ENCODE assay signal across 8 mouse cellular contexts in genomic region chr6:120835474-120836374, GRCm38 (mm10). TPM values are rescaled to one million over a fixed set of nuclear protein-coding genes. Genes with fewer than 3 reads are reported as not detected.
A peak's percentile ranks its signal among the peaks of the same experiment; 100 is the strongest.
DNase-seq lines count a peak whose midpoint lies in the region; ATAC-seq and TF ChIP-seq lines count a peak whose summit lies in the region.

TSS of gene Bcl2l13 (plus strand) at chr6:120836212.

- CTCF ChIA-PET in Patski (lab: Charles Lee) = no interaction called here

- peak within 1 kb of the TSS; percentile 97 for H3K27ac ChIP-seq in hindbrain, embryonic 15.5 days (replicated peaks)

- POLR2A ChIA-PET in Patski (lab: Charles Lee) = no interaction called here

- H3K27me3 ChIP-seq in Patski = no peaks in the 10 kb centered on the region
- H3K27me3 ChIP-seq in hindbrain, embryonic 15.5 days = no peaks in the 10 kb centered on the region

- TF ChIP-seq CTCF in Patski (IDR thresholded peaks at IDR 0.05) = peak; percentile 59

- ATAC-seq in Patski = peak; percentile 86
- peak; percentile 95 for ATAC-seq in hindbrain, embryonic 15.5 days (ENCODE audit: low FRiP score, low read depth)

- DNase-seq in Patski (ENCODE audit: low read depth, low spot score) = peak; percentile 43
- peak; percentile 97 for DNase-seq in cerebellum, postnatal 25 days
- peak; percentile 94 to 95 for DNase-seq in frontal cortex, postnatal 36 days (ENCODE audit: low spot score in 2 of 2)
- DNase-seq in left cerebral cortex, adult 11 months (ENCODE audit: low spot score) = peak; percentile 85
- DNase-seq in lung, postnatal 4 days = peak; percentile 97 to 99
- peak; percentile 90 for DNase-seq in retina, postnatal 7 days (ENCODE audit: low read depth, low spot score)
- DNase-seq in urinary bladder, adult 2 months (ENCODE audit: low spot score) = peak; percentile 99

- no peaks in the 10 kb centered on the region for H3K9me3 ChIP-seq in hindbrain, embryonic 15.5 days

- 0 out of 2 replicates have a peak, but pooled peaks cover 4% of the 10 kb centered on the region for H3K36me3 ChIP-seq in hindbrain, embryonic 15.5 days

- in situ Hi-C loops in Patski (cut with MboI; ENCODE audit: low pct_unique_long_range_greater_than_20kb) = no loop called here

- peak within 1 kb of the TSS; percentile 90 for H3K4me3 ChIP-seq in hindbrain, embryonic 15.5 days

- WGBS in hindbrain, embryonic 15.5 days = 4% methylated on average over 40 of the region's 40 CpGs

- H3K9ac ChIP-seq in hindbrain, embryonic 15.5 days = peak within 1 kb of the TSS; percentile 92

- H3K4me1 ChIP-seq in hindbrain, embryonic 15.5 days (replicated peaks) = peaks cover 13% of the 10 kb centered on the region

- peak within 1 kb of the TSS; percentile 73 for H3K4me2 ChIP-seq in hindbrain, embryonic 15.5 days

RNA-seq across cellular contexts. Expression of gene Bcl2l13, which starts in this region (rescaled TPM):
- 30.6 TPM for polyA plus RNA-seq in Patski (2021)
- polyA plus RNA-seq in hindbrain, embryonic 15.5 days (2015; fragmentation: Nextera tagmentation; extraction: Ambion mirVana) = 28.0 and 29.8 TPM in 2 replicates
- polyA plus RNA-seq in urinary bladder, adult 2 months (2012; rRNA removed) = 14.0 and 18.9 TPM in 2 replicates

Comparison
In these comparisons a context has a peak if more than half of its experiments do, and no peak if none do; other contexts are left out.
1. Peak in every context shown above with its lines: DNase-seq, ATAC-seq, H3K4me3 ChIP-seq and H3K27ac ChIP-seq.
2. DNase-seq: peak in every context shown above with its lines; median percentile 99 in urinary bladder, adult 2 months; 98 in lung, postnatal 4 days; 97 in cerebellum, postnatal 25 days; 94 in frontal cortex, postnatal 36 days; 90 in retina, postnatal 7 days; 85 in left cerebral cortex, adult 11 months; 43 in Patski.